Mouse (Mus musculus): ENCODE data around the gene Lypd6. TPM values are rescaled to one million over a fixed set of nuclear protein-coding genes. Genes with fewer than 3 reads are reported as not detected.

Gene Lypd6
- polyA plus RNA-seq, 1 experiment from 2014 or later, result 12.7 TPM

- 88% methylated on average over 9 of the region's 9 CpGs for WGBS
- Histone ChIP-seq H3K9ac (ENCODE audit: low read depth, low read length) (no peak overlapping the region), H3K36me3 (ENCODE audit: control insufficient read depth, insufficient read depth, low read length) (no peaks in the 10 kb centered on the region)
Measured at GRCm38 (mm10) chr2:50120839-50121238, 54.6 kb downstream of the Lypd6 start.

GRCm38 (mm10) chr2:50123376-50123775 lies 57.1 kb downstream of the Lypd6 start:
- no peak overlapping the region for H3K9ac ChIP-seq (ENCODE audit: low read depth, low read length)
- no peak overlapping the region for H3K4me2 ChIP-seq (replicated peaks; ENCODE audit: low read depth, low read length)
- H3K36me3 ChIP-seq (ENCODE audit: control insufficient read depth, insufficient read depth, low read length), result no peaks in the 10 kb centered on the region
- H3K27me3 ChIP-seq (ENCODE audit: control insufficient read depth, insufficient read depth, low read length), result no peaks in the 10 kb centered on the region
- no peak overlapping the region for H3K27ac ChIP-seq (ENCODE audit: low read depth, low read length)
- no peaks in the 10 kb centered on the region for H3K4me1 ChIP-seq (ENCODE audit: control insufficient read depth, insufficient read depth, low read length)
- H3K9me3 ChIP-seq (ENCODE audit: control insufficient read depth, low read length), result no peaks in the 10 kb centered on the region
- ATAC-seq (ENCODE audit: low FRiP score, low TSS enrichment), result no peak
- 47% methylated on average over 5 of the region's 5 CpGs for WGBS
- H3K4me3 ChIP-seq (ENCODE audit: low read length), result no peak overlapping the region

More at GRCm38 (mm10) chr2:50120839-50121238, 54.6 kb downstream of the Lypd6 start:
- H3K27ac ChIP-seq (ENCODE audit: low read depth, low read length), result no peak overlapping the region
- H3K9me3 ChIP-seq (ENCODE audit: control insufficient read depth, low read length), result no peaks in the 10 kb centered on the region
- no peaks in the 10 kb centered on the region for H3K27me3 ChIP-seq (ENCODE audit: control insufficient read depth, insufficient read depth, low read length)
- no peak overlapping the region for H3K4me3 ChIP-seq (ENCODE audit: low read length)
- no peak for ATAC-seq (ENCODE audit: low FRiP score, low TSS enrichment)
- no peaks in the 10 kb centered on the region for H3K4me1 ChIP-seq (ENCODE audit: control insufficient read depth, insufficient read depth, low read length)
- no peak overlapping the region for H3K4me2 ChIP-seq (replicated peaks; ENCODE audit: low read depth, low read length)

GRCm38 (mm10) chr2:50127513-50128175 lies 61.4 kb downstream of the Lypd6 start:
- 89% methylated on average over 9 of the region's 9 CpGs for WGBS
- Histone ChIP-seq H3K4me1 (ENCODE audit: control insufficient read depth, insufficient read depth, low read length) (no peaks in the 10 kb centered on the region), H3K9me3 (ENCODE audit: control insufficient read depth, low read length) (no peaks in the 10 kb centered on the region), H3K9ac (ENCODE audit: low read depth, low read length) (no peak overlapping the region), H3K4me3 (ENCODE audit: low read length) (no peak overlapping the region), H3K36me3 (ENCODE audit: control insufficient read depth, insufficient read depth, low read length) (no peaks in the 10 kb centered on the region), H3K27me3 (ENCODE audit: control insufficient read depth, insufficient read depth, low read length) (no peaks in the 10 kb centered on the region), H3K27ac (ENCODE audit: low read depth, low read length) (no peak overlapping the region), H3K4me2 (replicated peaks; ENCODE audit: low read depth, low read length) (no peak overlapping the region)
- no peak for ATAC-seq (ENCODE audit: low FRiP score, low TSS enrichment)

- no peaks in the 10 kb centered on the region for H3K4me1 ChIP-seq (ENCODE audit: control insufficient read depth, insufficient read depth, low read length)
- no peaks in the 10 kb centered on the region for H3K36me3 ChIP-seq (ENCODE audit: control insufficient read depth, insufficient read depth, low read length)
- H3K27ac ChIP-seq (ENCODE audit: low read depth, low read length), result no peak overlapping the region
- H3K9ac ChIP-seq (ENCODE audit: low read depth, low read length), result no peak overlapping the region
- WGBS, result 83% methylated on average over 12 of the region's 12 CpGs
- no peak overlapping the region for H3K4me2 ChIP-seq (replicated peaks; ENCODE audit: low read depth, low read length)
- H3K27me3 ChIP-seq (ENCODE audit: control insufficient read depth, insufficient read depth, low read length), result no peaks in the 10 kb centered on the region
- no peak for ATAC-seq (ENCODE audit: low FRiP score, low TSS enrichment)
- no peaks in the 10 kb centered on the region for H3K9me3 ChIP-seq (ENCODE audit: control insufficient read depth, low read length)
- H3K4me3 ChIP-seq (ENCODE audit: low read length), result no peak overlapping the region
Measured at GRCm38 (mm10) chr2:50128322-50129277, 62.4 kb downstream of the Lypd6 start.

GRCm38 (mm10) chr2:50130674-50131073 lies 64.4 kb downstream of the Lypd6 start:
- H3K4me2 ChIP-seq (replicated peaks; ENCODE audit: low read depth, low read length), result no peak overlapping the region
- H3K36me3 ChIP-seq (ENCODE audit: control insufficient read depth, insufficient read depth, low read length), result no peaks in the 10 kb centered on the region
- H3K4me1 ChIP-seq (ENCODE audit: control insufficient read depth, insufficient read depth, low read length), result no peaks in the 10 kb centered on the region
- H3K9me3 ChIP-seq (ENCODE audit: control insufficient read depth, low read length), result no peaks in the 10 kb centered on the region
- H3K27ac ChIP-seq (ENCODE audit: low read depth, low read length), result no peak overlapping the region
- no peak overlapping the region for H3K9ac ChIP-seq (ENCODE audit: low read depth, low read length)
- no peak for ATAC-seq (ENCODE audit: low FRiP score, low TSS enrichment)
- H3K27me3 ChIP-seq (ENCODE audit: control insufficient read depth, insufficient read depth, low read length), result no peaks in the 10 kb centered on the region
- WGBS, result 91% methylated on average over 3 of the region's 3 CpGs
- no peak overlapping the region for H3K4me3 ChIP-seq (ENCODE audit: low read length)

- Histone ChIP-seq H3K27me3 (ENCODE audit: control insufficient read depth, insufficient read depth, low read length) (no peaks in the 10 kb centered on the region), H3K27ac (ENCODE audit: low read depth, low read length) (no peak overlapping the region), H3K36me3 (ENCODE audit: control insufficient read depth, insufficient read depth, low read length) (no peaks in the 10 kb centered on the region), H3K4me2 (replicated peaks; ENCODE audit: low read depth, low read length) (no peak overlapping the region), H3K4me1 (ENCODE audit: control insufficient read depth, insufficient read depth, low read length) (no peaks in the 10 kb centered on the region), H3K9me3 (ENCODE audit: control insufficient read depth, low read length) (no peaks in the 10 kb centered on the region), H3K9ac (ENCODE audit: low read depth, low read length) (no peak overlapping the region), H3K4me3 (ENCODE audit: low read length) (no peak overlapping the region)
- 79% methylated on average over 6 of the region's 6 CpGs for WGBS
- no peak for ATAC-seq (ENCODE audit: low FRiP score, low TSS enrichment)
Measured at GRCm38 (mm10) chr2:50143672-50144071, 77.4 kb downstream of the Lypd6 start.

GRCm38 (mm10) chr2:50147308-50147707 lies 81.1 kb downstream of the Lypd6 start:
- no peaks in the 10 kb centered on the region for H3K36me3 ChIP-seq (ENCODE audit: control insufficient read depth, insufficient read depth, low read length)
- H3K4me1 ChIP-seq (ENCODE audit: control insufficient read depth, insufficient read depth, low read length), result no peaks in the 10 kb centered on the region
- 66% methylated on average over 9 of the region's 9 CpGs for WGBS
- no peak for ATAC-seq (ENCODE audit: low FRiP score, low TSS enrichment)
- H3K9me3 ChIP-seq (ENCODE audit: control insufficient read depth, low read length), result no peaks in the 10 kb centered on the region
- no peak overlapping the region for H3K27ac ChIP-seq (ENCODE audit: low read depth, low read length)
- H3K27me3 ChIP-seq (ENCODE audit: control insufficient read depth, insufficient read depth, low read length), result no peaks in the 10 kb centered on the region
- H3K4me3 ChIP-seq (ENCODE audit: low read length), result no peak overlapping the region
- H3K4me2 ChIP-seq (replicated peaks; ENCODE audit: low read depth, low read length), result no peak overlapping the region
- H3K9ac ChIP-seq (ENCODE audit: low read depth, low read length), result no peak overlapping the region

GRCm38 (mm10) chr2:50149257-50150202 lies 83.3 kb downstream of the Lypd6 start:
- Histone ChIP-seq H3K4me3 (ENCODE audit: low read length) (no peak overlapping the region), H3K9ac (ENCODE audit: low read depth, low read length) (no peak overlapping the region), H3K27ac (ENCODE audit: low read depth, low read length) (no peak overlapping the region), H3K4me2 (replicated peaks; ENCODE audit: low read depth, low read length) (no peak overlapping the region), H3K4me1 (ENCODE audit: control insufficient read depth, insufficient read depth, low read length) (no peaks in the 10 kb centered on the region), H3K9me3 (ENCODE audit: control insufficient read depth, low read length) (no peaks in the 10 kb centered on the region), H3K36me3 (ENCODE audit: control insufficient read depth, insufficient read depth, low read length) (no peaks in the 10 kb centered on the region), H3K27me3 (ENCODE audit: control insufficient read depth, insufficient read depth, low read length) (no peaks in the 10 kb centered on the region)
- ATAC-seq (ENCODE audit: low FRiP score, low TSS enrichment), result no peak
- 61% methylated on average over 6 of the region's 6 CpGs for WGBS
